Mouse (Mus musculus) liver (tissue): Measurements from ENCODE around the gene Comt.
A peak's percentile ranks its signal among the peaks of the same experiment; 100 is the strongest.

ENCODE experiments used
- DNase-seq: peaks from one replicate; pipeline ENCODE4 v3.0.0-alpha.2; 2020; ENCODE audit warnings: mixed read lengths

Comt gene

GRCm38 (mm10) chr16:18409776-18410175, 16.9 kb downstream of the Comt start:
- no peak for DNase-seq

GRCm38 (mm10) chr16:18407912-18408311, 18.7 kb downstream of the Comt start:
- DNase-seq: no peak

DNA sequence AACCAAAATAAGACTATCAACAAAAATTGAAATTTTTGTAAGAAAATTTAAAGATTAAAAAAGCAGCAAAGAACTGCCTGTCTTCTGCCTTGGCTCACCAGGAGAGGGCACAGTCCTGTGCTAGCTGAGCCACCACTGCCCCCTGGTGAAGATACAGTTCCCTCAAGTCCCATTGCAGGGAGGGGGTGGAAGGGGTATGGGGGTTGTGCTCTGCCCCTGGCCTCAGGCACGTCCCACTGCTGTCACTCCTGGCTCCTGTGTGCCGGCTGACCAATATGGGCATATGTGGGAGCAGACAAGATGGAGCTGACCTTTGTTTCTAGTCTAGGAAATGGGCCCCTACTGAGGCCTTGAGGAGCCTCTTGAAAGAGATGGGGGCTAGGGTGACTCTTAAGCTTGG, 20.4 kb downstream of the Comt start:
- peak; percentile 69 for DNase-seq

DNA sequence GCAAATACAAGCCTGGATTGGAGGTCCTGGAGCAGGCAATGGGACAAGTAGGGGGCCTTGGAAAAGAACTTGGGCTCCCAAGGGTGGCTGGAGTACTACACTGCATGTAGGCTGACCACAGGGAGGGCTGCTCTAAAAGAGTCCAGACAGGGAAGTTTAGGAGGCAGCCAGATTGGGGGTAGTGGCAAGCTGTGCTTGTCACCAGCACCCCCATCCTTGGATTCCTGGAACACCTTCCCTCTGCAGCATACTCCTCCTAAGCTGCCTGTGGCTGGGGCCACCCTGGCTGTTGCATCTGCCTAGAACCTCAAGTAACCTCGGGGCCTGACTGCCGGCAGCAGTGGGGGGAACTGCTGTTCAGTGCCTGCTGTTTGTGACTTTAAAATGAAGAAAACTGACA, 20.8 kb downstream of the Comt start:
- DNase-seq: no peak

DNA sequence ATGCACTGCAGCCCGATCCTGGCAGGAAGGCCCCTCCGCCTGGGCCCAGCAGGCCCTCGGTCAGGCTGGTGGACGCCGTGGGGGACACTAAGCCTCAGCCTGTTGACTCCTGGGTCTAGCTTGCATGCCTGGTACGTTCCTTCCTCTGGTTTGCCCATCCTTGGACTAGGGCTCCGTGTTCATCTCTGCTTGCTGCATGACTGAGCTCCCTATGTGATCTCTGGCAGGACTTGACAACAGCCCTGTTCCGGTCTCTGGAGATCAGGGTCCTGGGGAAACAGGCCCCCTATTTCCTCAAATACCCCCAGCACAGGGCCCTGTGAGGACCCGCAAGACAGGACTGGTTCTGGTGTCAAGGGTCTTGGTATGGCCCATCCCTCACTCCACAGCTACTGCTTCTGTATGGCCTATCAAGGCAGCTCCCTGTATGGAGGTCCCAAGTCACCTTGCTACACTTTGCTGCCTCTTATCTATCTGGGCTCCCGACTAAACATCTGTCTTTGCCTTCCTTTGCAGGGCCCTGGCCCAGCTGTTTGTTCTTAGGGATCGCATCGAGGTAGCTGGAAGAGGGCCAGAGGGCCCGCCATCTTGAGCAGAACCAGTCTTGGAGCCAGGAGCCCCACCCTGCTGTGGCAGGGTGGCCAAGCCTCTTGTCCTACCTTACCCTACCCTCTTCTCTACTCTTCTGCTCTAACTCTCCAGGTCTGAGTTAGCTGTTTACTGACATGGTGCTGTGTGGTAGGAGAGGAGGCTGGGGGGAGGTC, 21.4 kb downstream of the Comt start:
- no peak for DNase-seq

- no peak for DNase-seq
Measured at GRCm38 (mm10) chr16:18403285-18403684, 23.4 kb downstream of the Comt start.

DNA sequence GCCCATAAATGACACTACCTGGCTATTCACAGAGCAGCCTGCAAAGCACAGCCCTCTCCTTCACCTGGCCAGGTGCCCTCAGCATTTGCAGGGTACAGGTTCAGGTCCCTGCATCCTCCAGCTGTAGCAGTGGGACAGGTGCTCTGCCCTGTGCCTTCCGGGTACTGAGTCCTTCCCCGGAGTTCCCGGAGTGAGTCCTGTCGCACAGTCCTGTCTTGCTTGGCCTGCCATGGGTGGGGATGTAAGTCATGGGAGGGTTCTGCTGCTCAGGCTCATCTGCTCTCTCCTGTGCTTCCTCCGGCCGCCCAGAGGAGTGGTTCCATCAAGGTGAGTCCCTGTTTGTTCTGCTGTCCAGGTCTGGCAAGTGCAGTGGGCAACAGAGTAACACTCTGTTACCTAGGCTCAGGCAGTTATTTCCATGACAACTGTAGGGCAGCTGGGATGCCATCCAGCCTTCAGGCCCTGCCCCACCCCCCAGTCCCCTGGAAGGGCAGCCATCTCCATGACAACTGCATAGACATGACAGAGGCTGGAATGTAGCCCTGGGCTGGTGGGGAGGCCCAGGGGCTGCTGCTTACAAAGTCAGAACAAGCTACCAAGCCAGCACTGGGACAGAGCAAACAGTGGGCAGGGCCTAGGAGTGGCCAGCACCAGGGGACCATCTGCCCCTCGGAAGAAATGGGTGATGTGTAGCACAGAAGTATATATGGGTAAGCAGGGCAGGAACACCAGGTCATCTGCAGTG, 26.0 kb downstream of the Comt start:
- DNase-seq: no peak

DNA sequence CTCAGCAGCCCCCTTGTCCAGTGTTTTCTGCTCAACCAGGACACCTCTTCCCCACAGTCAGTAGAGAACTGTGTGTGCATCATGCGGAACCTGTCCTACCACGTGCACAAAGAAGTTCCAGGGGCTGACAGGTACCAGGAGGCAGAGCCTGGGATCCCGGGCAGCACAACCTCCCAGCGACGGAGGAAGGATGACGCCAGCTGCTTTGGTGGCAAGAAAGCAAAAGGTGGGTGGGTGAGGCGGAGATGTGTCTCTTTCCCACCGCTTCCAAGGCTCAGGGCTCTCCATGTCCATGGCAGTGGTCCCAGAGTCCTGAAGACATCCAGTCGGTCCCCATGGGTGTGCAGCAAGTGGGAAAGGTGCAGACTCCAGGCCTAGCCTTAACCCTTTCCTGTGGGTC, 26.6 kb downstream of the Comt start:
- DNase-seq: no peak

GRCm38 (mm10) chr16:18396791-18397621, 29.6 kb downstream of the Comt start:
- no peak for DNase-seq

DNA sequence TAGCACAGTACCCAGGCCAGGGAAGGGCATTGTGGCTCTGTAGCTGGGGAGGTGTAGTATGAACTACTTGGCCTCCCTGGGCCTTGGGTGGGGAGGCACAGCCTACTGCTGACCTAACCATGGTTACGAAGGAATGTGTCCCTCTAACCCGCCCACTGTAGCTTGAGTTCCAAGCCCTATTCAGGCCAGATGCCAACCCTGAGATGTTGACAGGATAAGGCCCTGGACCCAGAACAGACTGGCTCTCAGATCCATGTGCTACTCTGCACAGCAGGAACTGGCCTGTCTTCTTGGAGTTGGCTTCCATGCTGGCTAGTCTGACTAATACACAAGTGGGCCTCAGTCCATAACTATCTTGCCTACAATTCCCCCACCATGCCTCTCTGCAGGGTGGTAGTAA, 30.5 kb downstream of the Comt start:
- no peak for DNase-seq

GRCm38 (mm10) chr16:18395620-18396036, 31.0 kb downstream of the Comt start:
- no peak for DNase-seq

GRCm38 (mm10) chr16:18394777-18395619, 31.7 kb downstream of the Comt start:
- DNase-seq: no peak

DNA sequence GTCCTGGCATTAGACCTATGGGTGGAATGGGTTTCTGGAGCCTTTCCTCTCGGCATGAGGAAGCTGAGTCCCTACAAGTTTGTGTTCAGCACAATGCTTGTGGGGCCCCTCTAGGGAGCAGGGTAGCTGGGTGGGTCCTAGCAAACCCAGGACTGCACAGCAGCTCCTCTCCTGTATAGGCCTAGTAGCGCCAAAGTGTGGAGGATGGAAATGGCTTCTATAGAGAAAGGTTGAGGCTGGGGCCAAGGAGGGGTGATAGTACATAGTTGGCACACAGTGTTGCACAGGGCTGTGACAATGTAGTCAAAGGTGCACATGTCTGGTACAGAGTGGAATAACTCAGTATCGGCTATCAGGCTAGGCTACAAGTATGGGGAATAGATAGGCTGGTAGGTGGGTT, 32.6 kb downstream of the Comt start:
- DNase-seq: no peak

- no peak for DNase-seq
Measured at GRCm38 (mm10) chr16:18393595-18393994, 33.1 kb downstream of the Comt start.

GRCm38 (mm10) chr16:18392469-18393426, 33.9 kb downstream of the Comt start:
- DNase-seq: peak; percentile 95

- no peak for DNase-seq
Measured at GRCm38 (mm10) chr16:18391728-18392127, 34.9 kb downstream of the Comt start.

- DNase-seq: no peak
Measured at GRCm38 (mm10) chr16:18391127-18391526, 35.5 kb downstream of the Comt start.

DNA sequence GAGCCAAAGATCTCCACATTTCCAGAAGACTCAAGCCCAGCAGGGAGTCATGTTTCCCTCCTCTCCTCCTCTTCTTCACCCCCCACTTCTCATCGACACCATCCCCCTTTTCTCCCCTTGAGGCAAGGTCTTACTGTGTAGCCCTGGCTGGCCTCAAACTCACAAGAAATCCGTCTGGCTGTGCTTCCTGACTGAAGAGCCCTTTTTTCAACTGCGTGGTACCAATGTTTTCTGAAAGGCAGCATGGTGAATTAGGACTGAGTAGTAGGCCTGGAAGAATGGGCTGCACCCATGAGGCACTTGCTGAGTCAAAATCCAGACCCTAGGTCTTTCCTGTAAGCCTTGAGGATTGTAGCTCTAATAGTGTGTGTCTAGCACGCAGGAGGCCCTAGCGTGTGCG, 36.3 kb downstream of the Comt start:
- DNase-seq: peak; percentile 3

- peak; percentile 29 for DNase-seq
Measured at GRCm38 (mm10) chr16:18388583-18389435, 37.8 kb downstream of the Comt start.
